ENCODE assay signal across 16 mouse cellular contexts in the genomic region with DNA sequence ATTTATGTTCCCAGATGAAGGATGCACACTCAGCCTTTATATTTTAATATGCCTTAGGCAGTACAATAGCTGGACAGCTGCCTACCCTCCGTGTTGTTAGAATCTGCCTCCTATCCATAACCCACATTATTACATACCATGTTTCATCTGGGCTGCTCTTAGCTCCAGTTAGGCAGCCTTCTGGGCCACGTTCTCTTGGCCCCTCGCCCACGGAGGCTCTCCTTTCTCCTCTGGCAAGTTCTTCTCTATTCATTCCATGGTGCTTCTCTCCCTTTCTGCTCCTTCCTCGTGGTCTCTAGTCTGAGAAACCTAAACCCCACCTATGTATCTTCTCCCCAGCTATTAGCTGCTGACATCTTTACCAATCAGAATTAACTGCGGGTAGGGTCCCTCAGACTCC.
"Had no signal": no experiment of that assay in that cellular context is flagged by ENCODE, and none has a peak within 500 bp of the region (broad histone marks: within the 10 kb centered on the region; RNA-seq: fewer than 3 reads in every experiment).

No protein-coding gene starts in this region.

- H3K27me3 ChIP-seq: limb, embryonic 13.5 days; liver, embryonic 13.5 days had no signal

- H3K4me1 ChIP-seq: limb, embryonic 13.5 days; liver, embryonic 13.5 days had no signal

- H3K27ac ChIP-seq: limb, embryonic 13.5 days; liver, embryonic 13.5 days; stomach, postnatal 0 days had no signal

- H3K36me3 ChIP-seq: limb, embryonic 13.5 days; liver, embryonic 13.5 days had no signal

- H3K9ac ChIP-seq: limb, embryonic 13.5 days; liver, embryonic 13.5 days had no signal

- H3K4me2 ChIP-seq: limb, embryonic 13.5 days; liver, embryonic 13.5 days; midbrain, embryonic 11.5 days had no signal

- DNase-seq: kidney, postnatal 14 days; kidney, postnatal 4 days; left cerebral cortex, postnatal 4 days; liver, embryonic 13.5 days; lung, adult 2 months; lung, postnatal 14 days; lung, postnatal 4 days; midbrain, embryonic 14.5 days; right cerebral cortex, postnatal 14 days; right cerebral cortex, postnatal 4 days; thymus, adult 2 months; thymus, postnatal 14 days; thymus, postnatal 4 days had no signal

- H3K9me3 ChIP-seq: liver, embryonic 13.5 days had no signal

- H3K4me3 ChIP-seq: limb, embryonic 13.5 days; liver, embryonic 13.5 days had no signal
